Mouse (Mus musculus) T-cell, adult 2 months (primary cell): Measurements from ENCODE around the gene Gm47841.

Source experiments
- DNase-seq: peaks from one replicate; pipeline ENCODE4 v3.0.0; 2022; ENCODE audit warnings: low spot score

Gm47841 gene

DNA sequence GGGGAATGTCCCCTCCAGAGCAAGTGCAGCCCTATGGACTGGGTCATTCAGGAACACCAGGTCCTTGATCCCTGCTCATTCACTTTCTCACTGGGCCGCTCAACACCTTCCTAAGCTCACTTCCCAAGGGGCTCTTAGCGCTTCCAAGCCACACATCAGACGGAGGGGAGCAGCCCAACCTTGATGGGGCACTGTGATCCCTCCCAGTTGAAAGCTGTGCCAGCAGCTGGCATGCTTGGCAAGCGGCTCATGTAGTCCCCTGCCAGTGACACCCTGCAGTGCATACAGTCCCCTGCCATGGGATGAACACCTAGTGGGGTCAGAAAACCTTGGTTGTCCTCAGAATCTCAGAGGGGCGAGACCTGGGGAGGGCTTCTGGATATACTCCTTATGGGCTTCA, 26.9 kb upstream of the Gm47841 start:
- DNase-seq, result no peak

DNA sequence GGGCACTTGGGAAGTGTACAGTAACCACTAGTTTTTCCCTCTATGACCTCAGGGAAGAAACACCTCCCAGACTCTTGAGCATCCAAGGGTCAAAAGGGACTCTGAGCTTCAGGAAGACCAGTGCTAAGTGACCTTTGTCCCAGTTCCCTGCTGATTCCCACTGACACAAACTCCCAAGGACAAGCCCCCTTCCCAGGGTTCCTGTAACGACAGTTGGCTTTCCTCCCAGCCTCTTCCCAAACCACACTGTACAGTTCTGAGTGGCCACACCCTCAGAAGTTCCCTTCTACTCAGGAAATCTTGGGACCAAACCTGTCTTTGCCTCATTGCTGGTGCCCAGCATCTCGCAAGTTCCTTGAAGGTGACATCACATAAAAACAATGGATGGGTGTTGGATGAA, 25.5 kb upstream of the Gm47841 start:
- no peak for DNase-seq

DNA sequence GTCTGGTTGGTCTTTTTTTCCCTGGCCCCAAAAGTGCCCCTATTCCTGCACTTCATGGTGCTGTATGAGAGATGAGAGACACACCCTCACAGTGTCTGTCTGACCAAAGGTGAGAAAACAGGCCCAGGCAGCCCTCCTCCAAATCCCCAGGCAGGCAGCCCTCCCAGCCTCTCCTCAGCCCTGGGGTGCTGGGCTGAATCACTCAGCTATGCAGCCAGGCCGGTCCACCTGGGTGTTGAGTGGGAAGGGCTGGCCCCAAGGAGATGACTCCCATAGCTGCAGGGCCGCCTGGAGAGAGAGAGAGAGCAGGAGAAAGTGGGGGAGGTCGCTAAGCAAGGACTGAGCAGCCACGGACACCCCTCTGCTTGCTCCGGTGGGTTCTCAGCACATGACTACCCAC, 23.6 kb upstream of the Gm47841 start:
- DNase-seq, result no peak

DNA sequence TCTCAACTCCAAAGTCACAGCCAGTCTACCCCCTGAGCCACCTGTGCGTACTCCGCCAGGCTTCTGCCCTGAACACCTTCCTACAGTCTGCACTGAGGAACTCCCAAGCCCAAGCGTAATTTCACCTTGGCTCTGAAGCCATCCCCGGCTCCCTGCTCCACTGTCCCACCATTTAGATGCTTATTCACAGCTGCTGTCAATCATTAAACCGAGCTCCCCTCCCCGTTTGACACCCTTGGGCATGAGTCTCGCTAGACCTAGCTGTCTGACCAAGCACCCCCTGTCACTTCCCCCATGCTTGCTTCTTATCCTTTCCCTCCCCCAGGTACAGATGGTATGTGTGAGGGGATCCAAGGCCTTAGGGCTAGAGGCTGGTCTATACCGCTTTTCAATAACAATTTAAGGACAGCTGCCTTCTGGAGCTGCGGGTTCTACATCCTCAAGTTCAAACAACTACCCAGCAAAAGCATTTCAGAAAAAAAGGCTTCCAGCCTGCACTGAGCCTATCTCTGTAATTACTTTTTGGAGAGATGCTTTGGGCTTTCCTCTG, 22.5 kb upstream of the Gm47841 start:
- no peak for DNase-seq

DNA sequence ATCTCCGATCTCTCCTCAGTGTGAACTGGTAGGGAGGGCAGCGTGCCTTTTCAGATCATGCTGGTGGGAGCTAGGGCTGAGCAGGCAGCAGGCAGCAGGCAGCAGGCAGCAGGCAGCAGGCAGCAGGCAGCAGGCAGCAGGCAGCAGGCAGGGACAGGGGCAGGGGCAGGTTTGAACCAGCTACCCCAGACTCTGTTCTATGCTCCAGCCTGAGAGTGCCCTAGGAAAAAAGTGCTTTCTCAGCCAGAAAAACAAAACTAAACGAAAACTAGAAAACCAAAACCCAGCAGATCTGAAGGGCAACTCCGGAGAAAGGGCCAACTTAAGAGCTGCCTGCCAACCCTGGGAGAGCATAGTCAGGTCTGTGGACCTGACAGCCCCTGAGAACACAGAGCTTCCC, 21.5 kb upstream of the Gm47841 start:
- no peak for DNase-seq

DNA sequence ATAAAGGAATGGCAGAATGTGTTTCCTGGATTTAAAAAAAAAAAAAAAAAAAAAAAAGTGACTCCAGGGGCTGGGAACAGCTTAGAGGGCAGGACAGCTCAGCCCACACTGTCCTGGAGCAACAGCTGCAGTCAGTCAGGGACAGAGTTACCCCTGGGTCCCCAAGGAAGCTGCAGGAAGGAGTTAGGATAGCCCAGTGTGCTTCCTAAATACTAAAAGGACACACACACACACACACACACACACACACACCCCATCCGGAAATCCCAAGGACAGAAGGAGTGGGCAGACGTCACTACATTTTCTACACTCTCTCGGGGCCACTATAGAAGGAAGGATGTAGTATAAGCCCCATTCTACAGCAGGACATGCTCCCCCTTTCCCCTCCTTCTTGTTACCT, 20.8 kb upstream of the Gm47841 start:
- DNase-seq, result no peak

DNA sequence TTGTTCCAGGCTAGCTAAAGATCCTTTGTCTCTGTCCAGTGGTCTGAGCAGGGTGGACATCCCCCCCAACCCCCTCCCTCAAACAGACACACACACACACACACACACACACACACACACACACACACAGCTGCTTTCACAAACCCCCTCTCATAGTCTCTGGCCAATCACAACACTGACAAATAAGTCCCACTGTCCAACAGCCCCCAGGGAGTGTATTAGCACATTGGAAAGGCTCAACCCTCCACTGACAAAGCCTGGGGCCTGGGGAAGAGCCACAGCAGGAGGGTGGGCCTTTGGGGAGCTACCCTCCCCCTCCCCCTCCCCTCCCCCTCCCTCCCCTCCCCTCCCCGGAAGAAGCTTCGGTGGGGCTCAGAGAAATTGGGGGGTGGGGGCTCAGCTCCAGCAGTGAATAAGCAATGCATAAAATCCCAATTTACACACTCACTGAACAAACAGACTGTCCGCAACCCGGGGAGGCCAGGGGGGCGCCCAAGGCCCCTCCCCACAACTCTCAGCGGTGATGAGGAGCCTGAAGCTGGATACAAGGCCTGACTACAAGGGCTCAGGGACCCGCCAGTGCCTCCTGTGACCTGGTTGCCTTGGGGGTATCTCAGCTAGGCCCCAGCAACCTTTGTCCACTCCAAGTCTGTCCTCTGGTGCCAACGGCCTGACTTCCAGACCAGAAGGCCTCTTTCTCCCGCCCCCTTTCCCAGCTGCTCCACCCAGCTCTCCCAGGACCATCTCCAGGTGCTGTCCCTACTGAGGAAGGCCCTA, 19.9 kb upstream of the Gm47841 start:
- DNase-seq, result no peak

DNA sequence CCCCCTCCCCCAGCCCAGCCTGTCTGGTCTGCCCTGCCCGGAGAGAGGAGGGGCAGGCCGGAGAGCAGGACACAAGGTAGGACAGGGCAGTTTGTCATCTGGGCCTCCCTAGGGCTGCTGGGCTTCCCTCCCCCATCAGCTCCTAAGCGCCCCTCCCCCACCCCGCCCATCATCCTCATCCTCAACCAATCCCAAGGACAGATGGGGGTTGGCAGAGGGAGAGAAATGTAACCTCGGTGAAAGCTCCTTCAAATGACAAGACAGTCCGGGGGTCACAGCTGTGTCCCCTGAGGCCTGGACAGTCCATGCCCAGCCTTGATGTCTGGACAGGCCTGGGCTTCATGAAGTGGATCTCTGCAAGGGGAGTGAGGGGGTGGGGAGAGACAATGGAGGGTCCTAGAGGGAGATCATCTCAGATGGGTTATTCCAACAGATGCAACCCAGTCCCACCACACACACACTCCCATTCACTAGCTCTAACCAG, 19.2 kb upstream of the Gm47841 start:
- DNase-seq, result no peak

DNA sequence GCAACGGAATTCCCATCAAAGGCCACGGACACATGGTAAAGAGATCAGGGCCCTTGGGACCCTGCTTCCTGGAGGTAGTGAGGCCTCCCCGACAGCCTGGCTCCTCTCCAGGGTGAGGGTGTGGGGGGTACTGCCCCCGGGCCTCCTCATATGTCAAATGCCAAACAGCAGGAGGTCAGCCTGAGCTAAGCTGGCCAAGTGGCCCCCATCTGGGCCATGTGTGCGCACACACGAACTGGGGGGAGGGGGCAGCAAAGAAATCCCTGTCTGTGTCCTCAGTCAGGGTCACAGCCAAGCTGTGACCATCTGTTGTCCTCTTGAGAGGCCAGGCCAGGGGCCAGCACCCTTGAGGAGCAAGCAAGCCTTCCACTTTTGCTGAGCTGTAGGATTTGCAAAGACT, 17.9 kb upstream of the Gm47841 start:
- DNase-seq, result no peak

DNA sequence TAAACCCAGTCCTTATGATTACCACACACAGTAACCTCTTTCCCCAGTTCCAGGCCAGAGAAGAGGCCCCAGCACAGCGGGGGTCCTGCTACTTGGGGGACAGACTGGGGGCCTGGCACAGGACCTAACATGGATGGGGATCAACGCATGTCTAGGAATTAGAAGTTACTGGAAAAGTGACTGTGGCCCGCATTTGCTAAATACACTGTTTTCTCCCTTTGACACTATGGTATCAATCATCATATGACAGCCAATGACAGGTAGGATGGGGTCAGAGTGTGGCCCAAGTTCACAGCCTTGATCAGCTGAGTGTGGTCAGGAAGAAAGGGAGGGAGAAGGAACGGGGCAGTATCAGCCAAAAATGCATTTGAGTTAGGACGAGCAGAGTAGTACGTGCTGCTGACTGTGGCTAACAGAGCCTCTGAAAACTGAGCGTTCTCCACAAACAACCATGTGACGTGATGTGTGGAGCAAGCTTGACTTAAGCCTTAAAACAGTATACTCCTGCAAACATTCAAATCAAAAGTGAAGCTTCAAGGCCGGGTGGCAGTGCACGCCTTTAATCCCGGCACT, 13.2 kb upstream of the Gm47841 start:
- no peak for DNase-seq

DNA sequence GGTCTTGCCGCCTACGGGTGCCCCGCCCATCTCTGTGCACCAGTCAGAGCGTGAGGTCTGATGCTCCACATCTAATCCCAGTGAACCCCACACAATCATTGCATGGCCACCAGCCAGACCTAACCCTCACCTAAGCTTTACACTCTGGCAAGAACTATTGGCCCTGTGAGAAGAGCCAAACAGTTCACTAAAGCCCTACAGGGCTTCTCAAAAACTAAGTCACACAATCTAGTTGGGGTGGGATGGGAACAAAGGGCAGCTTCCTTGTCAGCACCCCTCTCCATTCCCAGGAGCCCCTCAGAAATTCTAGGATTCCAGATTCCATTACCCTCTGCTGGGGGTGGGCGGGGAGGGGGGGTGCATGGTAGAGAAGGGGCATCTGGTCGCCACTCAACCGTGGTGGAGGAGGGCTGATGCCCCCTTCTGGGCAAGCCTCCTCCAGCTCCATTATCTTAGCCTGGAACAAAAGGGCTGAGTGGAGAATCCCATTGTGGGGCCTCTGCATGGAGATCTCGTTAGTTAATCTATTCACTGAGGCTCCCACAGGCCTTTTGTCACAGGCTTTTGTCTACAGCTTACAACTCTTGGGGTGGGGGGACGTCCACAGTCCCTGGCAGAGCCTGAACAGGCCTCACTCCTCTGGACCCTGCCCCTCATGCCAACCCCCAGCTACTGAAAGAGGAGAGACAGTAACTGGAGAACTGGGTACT, 12.5 kb upstream of the Gm47841 start:
- no peak for DNase-seq

DNA sequence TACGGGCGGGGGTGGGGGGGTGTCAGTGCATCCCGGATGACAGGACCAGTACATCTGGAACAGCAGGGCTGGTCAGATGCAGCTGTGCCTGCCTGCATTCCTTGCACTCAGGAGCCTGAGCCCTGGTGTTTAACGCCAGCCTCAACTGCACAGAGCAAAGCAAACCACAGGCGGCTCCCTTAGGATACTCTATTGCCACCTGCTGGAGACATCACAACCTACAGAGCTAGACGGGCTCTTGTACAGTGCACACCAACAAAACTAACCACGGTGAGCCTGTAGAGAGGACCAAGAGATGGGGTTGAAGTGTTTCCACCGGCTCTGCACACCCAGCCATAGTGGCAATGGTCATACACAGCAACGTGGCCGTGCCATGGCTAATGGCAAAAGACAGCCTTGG, 9.0 kb upstream of the Gm47841 start:
- DNase-seq, result peak; percentile 28

DNA sequence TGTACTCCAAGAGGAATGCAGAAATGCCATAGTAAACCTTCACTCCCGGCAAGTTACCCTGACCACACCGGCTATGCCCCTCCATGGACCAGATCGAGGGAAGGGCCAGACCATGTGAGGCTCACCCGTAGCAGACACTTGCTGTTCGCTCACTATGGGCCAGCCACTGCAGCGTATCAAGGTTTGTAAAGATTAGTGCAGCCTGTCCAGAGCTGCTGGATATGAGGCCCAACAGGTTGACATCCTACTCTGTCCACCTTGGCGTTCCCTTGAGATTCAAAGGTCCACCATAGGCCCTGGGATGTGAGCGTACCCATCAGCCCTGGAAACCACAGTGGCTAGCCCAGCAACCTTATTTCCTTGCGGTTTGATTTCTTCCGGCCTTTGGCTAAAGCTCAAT, 7.3 kb upstream of the Gm47841 start:
- DNase-seq, result no peak

DNA sequence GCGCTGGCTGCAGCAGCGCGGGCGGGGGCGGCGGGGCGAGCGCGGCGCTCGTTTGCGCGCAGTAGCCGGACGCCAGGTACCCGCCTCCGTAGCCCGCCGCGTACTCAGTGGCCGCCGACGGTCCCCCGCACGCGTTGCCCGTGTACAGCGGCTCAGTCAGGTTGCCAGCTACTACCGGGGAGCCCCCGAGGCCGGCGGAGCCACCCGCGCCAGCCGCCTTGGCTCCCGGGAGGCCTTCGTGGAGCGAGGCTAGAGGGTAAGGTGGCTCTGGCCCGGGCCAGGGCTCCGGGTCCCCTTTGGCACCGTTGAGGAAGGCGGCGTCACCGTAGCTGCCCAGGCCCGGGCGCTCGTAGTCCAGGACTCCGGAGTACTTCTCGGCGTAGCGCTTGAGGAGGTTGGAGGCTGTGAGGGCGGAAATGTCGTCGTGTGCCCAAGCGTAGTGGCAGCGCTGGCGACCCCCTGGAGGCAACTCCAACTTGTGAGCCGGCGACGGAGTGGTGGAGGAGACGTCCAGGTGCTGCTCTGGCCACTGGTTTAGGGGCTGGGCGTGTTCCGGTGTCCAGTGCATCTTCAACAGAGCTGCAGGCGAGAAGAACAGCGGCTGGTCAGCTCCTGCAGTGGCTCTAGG, 6.7 kb upstream of the Gm47841 start:
- no peak for DNase-seq

DNA sequence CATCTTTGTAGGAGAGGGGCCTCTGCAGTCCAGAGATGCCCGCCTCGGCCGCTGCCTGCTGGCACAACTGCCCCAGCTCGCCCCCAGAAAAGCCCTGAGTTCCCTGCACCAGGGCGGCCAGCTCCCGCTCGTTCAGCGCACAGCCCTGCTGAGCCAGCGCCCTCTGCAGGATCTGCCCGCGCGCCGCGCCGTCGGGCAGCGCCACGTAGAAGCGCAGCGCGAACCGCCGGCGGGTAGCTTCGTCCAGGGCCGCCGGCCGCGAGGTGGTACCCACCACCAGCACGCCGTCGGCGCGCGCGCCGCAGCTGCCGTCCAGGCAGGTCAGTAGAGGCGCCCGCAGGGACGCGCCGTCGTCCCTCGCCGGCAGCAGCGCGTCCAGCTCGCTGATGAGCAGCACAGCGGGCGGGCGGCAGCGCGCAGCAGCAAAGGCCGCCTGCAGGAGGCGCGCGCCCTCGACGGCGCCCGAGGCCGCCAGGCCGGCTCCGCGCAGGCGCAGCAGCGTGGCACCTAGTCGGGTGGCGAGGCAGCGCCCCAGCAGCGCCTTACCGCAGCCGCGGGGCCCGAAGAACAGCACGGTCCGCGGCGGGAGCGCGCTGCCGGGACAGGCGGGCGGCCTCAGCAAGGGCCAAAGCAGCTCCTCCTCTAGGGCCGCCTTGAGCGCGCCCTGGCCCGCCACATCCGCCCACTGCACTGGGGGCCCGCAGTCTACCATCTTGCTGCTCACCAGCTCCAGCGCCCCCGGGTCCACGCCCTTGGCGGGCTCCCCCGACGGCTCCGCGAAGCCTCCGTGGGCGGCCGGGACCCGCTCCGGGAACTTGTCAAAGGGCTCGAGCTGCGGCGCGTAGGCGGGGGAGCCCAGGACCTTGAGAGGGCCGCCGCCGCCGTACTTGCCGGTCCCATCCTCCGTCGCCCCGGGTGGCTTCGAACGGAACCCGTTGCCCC, 5.6 kb upstream of the Gm47841 start:
- DNase-seq, result peak; percentile 11

DNA sequence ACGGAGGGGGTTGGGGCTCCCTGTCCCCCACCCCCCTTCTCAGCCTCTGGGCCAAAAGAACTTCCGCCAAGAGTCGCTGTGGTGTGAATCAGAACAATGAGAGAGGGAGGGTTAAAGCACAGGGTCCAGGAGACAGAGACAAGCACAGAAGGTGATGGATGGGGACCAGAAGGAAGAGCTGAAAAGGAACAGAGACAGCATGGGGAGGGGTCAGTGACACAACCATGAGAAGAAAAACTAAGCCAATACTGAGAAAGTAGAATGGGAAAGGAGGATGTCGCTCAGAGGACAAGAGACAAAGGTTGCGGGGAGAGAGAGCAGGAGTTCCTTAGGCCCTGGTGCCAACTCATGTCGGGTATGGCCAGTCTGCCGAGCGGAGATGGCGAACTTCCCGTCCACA, 4.7 kb upstream of the Gm47841 start:
- DNase-seq, result no peak

DNA sequence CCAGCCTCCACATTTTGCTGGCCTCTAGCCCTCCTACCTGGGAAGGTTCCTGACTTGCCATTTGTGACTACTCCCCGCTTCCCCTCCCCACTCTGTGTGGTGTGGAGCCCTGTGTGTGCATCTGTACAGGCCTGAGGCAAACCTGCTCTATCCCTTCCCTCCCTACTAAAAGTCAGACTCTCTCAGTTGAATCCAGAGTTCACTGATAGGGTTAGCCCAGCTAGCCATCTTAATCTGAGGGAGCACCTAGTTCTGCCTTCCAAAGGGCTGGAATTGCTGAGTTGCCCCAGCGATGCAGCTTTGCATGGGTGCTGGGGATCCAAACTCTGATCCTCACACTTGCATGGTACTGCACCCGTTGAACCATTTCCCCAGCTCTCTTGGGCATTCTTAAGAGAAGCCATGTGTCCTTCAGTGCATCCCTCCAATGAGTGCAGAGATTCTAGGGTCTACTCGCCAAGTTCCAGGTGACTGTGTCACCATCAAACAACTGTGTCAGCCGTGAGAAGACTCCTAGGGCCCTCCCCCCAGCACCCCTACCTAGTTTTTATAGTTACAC, 1.2 kb upstream of the Gm47841 start:
- DNase-seq, result no peak

DNA sequence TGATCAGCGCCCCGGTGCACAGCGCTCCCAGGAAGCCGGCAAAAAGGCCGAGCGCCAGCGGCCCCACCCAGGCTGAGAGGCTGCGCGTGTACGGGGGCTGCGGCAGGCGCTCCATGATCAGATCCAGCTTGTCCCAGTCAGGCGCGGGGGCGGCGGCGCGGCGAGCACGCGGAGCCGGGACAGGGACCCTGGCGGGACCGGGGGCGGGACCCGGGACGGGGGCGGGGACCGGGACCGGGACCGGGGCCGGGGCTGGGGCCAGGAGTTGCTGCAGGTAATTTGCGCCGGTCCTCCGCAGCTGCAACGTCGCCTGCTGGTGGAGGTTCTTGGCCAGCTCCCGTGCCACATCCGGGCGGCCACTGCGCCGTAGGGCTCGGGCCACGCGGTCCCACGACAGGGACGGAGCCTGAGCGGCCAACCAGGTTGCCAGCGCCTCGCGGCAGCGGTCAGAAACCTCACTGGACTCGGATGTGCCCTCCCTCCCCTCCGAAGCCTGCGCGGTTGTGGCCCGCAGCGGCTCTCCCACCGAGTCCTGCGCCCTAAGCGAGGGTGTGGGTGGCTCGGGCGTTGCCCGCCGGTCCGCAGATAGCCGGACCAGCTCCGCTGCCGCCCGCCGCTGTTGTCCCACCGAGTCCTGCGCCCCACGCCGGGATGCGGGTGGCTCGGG, 537 bp downstream of the Gm47841 start:
- DNase-seq, result peak; percentile 1

DNA sequence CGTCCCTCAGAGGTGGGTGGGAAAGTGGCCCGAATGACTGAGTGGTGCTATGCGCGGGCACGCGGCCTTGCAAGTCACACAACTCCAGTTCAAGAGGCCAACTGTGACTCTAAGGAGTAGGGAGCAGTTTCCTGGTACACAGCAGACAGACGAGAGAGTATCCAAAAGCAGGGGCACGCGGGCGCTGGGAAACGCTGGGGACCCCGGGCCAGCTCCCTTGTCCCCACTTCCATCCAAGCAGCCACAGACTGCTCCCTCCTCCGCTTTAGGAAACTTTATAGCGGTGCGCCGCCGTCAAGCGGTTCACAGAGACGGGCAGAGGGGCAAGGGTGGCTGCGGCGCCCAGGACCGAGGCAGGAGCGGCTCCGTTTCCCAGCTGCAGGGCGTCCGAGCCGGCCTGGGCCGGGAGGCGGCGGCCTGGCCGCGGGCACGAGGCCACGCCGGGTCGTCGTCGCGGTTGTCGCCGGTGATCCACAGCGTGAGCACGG, 1.1 kb downstream of the Gm47841 start:
- DNase-seq, result no peak

DNA sequence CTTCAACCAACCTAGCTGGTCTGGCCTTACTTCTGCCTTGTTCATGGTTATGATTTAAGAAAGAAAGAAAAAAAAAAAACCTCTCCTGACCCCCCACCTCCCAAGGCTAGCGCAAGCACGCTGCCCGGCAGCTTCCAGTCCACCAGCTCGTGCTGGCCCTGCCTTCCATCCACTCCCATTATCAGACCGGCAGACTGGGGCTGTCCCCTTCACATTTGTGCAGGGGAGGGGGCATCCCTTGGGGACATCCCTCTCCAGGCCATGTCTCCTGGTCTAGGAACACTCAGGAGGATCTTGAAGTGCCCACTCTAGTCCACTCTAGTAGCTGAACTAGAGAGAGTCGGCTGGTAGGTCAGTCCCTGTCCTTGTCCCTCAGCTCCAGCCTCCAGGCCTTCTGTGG, 2.7 kb downstream of the Gm47841 start:
- no peak for DNase-seq
